Mouse (Mus musculus) adrenal gland, postnatal 10 days (tissue): ENCODE data around the gene Pparg. TPM values are rescaled to one million over a fixed set of nuclear protein-coding genes. Genes with fewer than 3 reads are reported as not detected.

Source experiments
- DNase-seq: peaks from one replicate; pipeline ENCODE4 v3.0.0; 2021; ENCODE audit warnings: mixed read lengths
- long read RNA-seq, 2 experiments: library from polyadenylated mRNA; stranded (forward); transcript quantifications; one replicate each; pipeline ENCODE4 v2.0.0; 2021
- total RNA-seq, 2 experiments: library from RNA; stranded (reverse); gene quantifications; 2 replicates each; pipeline ENCODE4 v1.2.3; 2021

Pparg gene
- 100 to 1,000 TPM; 145 to 148 TPM for total RNA-seq
- long read RNA-seq, experiment 1, transcript Pparg-204 (8 exons, 1,826 nt), result major isoform, 59 of 141 reads
- long read RNA-seq, experiment 1, transcript Pparg-202 (8 exons, 2,125 nt), result minor isoform, 7 of 141 reads
- long read RNA-seq, experiment 1, transcript Pparg-201 (7 exons, 1,767 nt), result minor isoform, 33 of 141 reads
- long read RNA-seq, experiment 1, partial matches to known transcripts, result 9 of 141 reads
- long read RNA-seq, experiment 1, other reads (novel, unspliced or antisense), result 32 of 141 reads
- long read RNA-seq, experiment 2, transcript Pparg-201 (7 exons, 1,767 nt), result minor isoform, 17 of 81 reads
- long read RNA-seq, experiment 2, transcript Pparg-202 (8 exons, 2,125 nt), result minor isoform, 5 of 81 reads
- long read RNA-seq, experiment 2, transcript Pparg-204 (8 exons, 1,826 nt), result major isoform, 34 of 81 reads
- long read RNA-seq, experiment 2, partial matches to known transcripts, result 2 of 81 reads
- long read RNA-seq, experiment 2, other reads (novel, unspliced or antisense), result 23 of 81 reads

GRCm38 (mm10) chr6:115360776-115361605 is at the start of gene Pparg:
Gene Pparg, plus strand, starts transcription at chr6:115360951.
- peak; percentile 77 for DNase-seq

GRCm38 (mm10) chr6:115312780-115313179 is 48.0 kb upstream of the Pparg start:
- no peak for DNase-seq

- peak; percentile 8 for DNase-seq
These were observed 47.5 kb upstream of the Pparg start for GRCm38 (mm10) chr6:115313235-115313738.

- DNase-seq, result no peak
These were observed 46.8 kb upstream of the Pparg start for GRCm38 (mm10) chr6:115313910-115314309.

GRCm38 (mm10) chr6:115315770-115316169 is 45.0 kb upstream of the Pparg start:
- DNase-seq, result no peak

- peak; percentile 7 for DNase-seq
These were observed 43.9 kb upstream of the Pparg start for GRCm38 (mm10) chr6:115316811-115317221.

GRCm38 (mm10) chr6:115318811-115319210 is 41.9 kb upstream of the Pparg start:
- DNase-seq, result no peak

GRCm38 (mm10) chr6:115319686-115320085 is 41.1 kb upstream of the Pparg start:
- no peak for DNase-seq

GRCm38 (mm10) chr6:115320927-115321714 is 39.6 kb upstream of the Pparg start:
- peak; percentile 6 for DNase-seq

GRCm38 (mm10) chr6:115321883-115322351 is 38.8 kb upstream of the Pparg start:
- no peak for DNase-seq

GRCm38 (mm10) chr6:115322956-115323355 is 37.8 kb upstream of the Pparg start:
- no peak for DNase-seq

- DNase-seq, result no peak
These were observed 29.8 kb upstream of the Pparg start for GRCm38 (mm10) chr6:115330964-115331363.

GRCm38 (mm10) chr6:115333099-115333694 is 27.6 kb upstream of the Pparg start:
- no peak for DNase-seq

- no peak for DNase-seq
These were observed 25.2 kb upstream of the Pparg start for GRCm38 (mm10) chr6:115335536-115335935.

- DNase-seq, result no peak
These were observed 20.7 kb upstream of the Pparg start for GRCm38 (mm10) chr6:115340084-115340483.

GRCm38 (mm10) chr6:115343096-115343495 is 17.7 kb upstream of the Pparg start:
- no peak for DNase-seq

- DNase-seq, result no peak
These were observed 17.2 kb upstream of the Pparg start for GRCm38 (mm10) chr6:115343570-115343969.

- no peak for DNase-seq
These were observed 16.6 kb upstream of the Pparg start for GRCm38 (mm10) chr6:115344101-115344500.

GRCm38 (mm10) chr6:115344513-115344912 is 16.2 kb upstream of the Pparg start:
- DNase-seq, result no peak

GRCm38 (mm10) chr6:115345013-115345412 is 15.7 kb upstream of the Pparg start:
- no peak for DNase-seq
